In genomic region chr9:40530536-40530935, GRCm38 (mm10) we compare ENCODE assay signal across 9 mouse cellular contexts. TPM values are rescaled to one million over a fixed set of nuclear protein-coding genes. Genes with fewer than 3 reads are reported as not detected.
A peak's percentile ranks its signal among the peaks of the same experiment; 100 is the strongest.
DNase-seq lines count a peak whose midpoint lies in the region; ATAC-seq and TF ChIP-seq lines count a peak whose summit lies in the region.
"Had no signal": no experiment of that assay in that cellular context is flagged by ENCODE, and none has a peak within 500 bp of the region (broad histone marks: within the 10 kb centered on the region; RNA-seq: fewer than 3 reads in every experiment).

No protein-coding gene starts in this region.

- H3K4me3 ChIP-seq in heart, embryonic 16.5 days (ENCODE audit: low read length), result peak overlapping the region; percentile 63
- peak overlapping the region; percentile 67 for H3K4me3 ChIP-seq in embryonic facial prominence, embryonic 10.5 days
- peak overlapping the region; percentile 56 for H3K4me3 ChIP-seq in hindbrain, embryonic 13.5 days
- peak overlapping the region; percentile 69 for H3K4me3 ChIP-seq in midbrain, embryonic 10.5 days
- no peak overlapping the region for H3K4me3 ChIP-seq in kidney, adult 2 months (ENCODE audit: insufficient read depth, low read depth, low read length)

- no peaks in the 10 kb centered on the region for H3K36me3 ChIP-seq in heart, embryonic 16.5 days (ENCODE audit: control insufficient read depth, insufficient read depth)
- H3K36me3 ChIP-seq in embryonic facial prominence, embryonic 10.5 days (replicated peaks), result no peaks in the 10 kb centered on the region
- H3K36me3 ChIP-seq in hindbrain, embryonic 13.5 days, result no peaks in the 10 kb centered on the region
- H3K36me3 ChIP-seq in midbrain, embryonic 10.5 days, result no peaks in the 10 kb centered on the region
- H3K36me3 ChIP-seq in kidney, adult 2 months (ENCODE audit: control insufficient read depth, insufficient read depth, low read length), result no peaks in the 10 kb centered on the region

- TF ChIP-seq CTCF in kidney, adult 2 months (conservative IDR thresholded peaks at IDR 0.05; ENCODE audit: insufficient read depth, insufficient read length, low read depth, low read length), result no peak

- 65% methylated on average over 8 of the region's 8 CpGs for WGBS in heart, embryonic 16.5 days
- 60% methylated on average over 8 of the region's 8 CpGs for WGBS in embryonic facial prominence, embryonic 10.5 days
- 71% methylated on average over 8 of the region's 8 CpGs for WGBS in hindbrain, embryonic 13.5 days
- 71% methylated on average over 8 of the region's 8 CpGs for WGBS in midbrain, embryonic 10.5 days
- 64% methylated on average over 8 of the region's 8 CpGs for WGBS in kidney, adult 2 months

- no peak for TF ChIP-seq POLR2A in kidney, adult 2 months (IDR thresholded peaks at IDR 0.05; ENCODE audit: low read depth, low read length)

- H3K4me1 ChIP-seq in heart, embryonic 16.5 days (ENCODE audit: control insufficient read depth, insufficient read depth, low read length), result peaks cover 11% of the 10 kb centered on the region
- peaks cover 15% of the 10 kb centered on the region for H3K4me1 ChIP-seq in embryonic facial prominence, embryonic 10.5 days
- H3K4me1 ChIP-seq in hindbrain, embryonic 13.5 days (replicated peaks), result peaks cover 15% of the 10 kb centered on the region
- peaks cover 12% of the 10 kb centered on the region for H3K4me1 ChIP-seq in midbrain, embryonic 10.5 days
- H3K4me1 ChIP-seq in kidney, adult 2 months (ENCODE audit: control insufficient read depth, insufficient read depth, low read length), result no peaks in the 10 kb centered on the region

- no peak for ATAC-seq in heart, embryonic 16.5 days (replicated peaks; ENCODE audit: extremely low read depth, insufficient read depth, low FRiP score)
- no peak for ATAC-seq in hindbrain, embryonic 13.5 days (ENCODE audit: low FRiP score)

- DNase-seq in heart, adult 9 months (ENCODE audit: low spot score in 2 of 2), result no peak
- DNase-seq in embryonic facial prominence, embryonic 10.5 days (ENCODE audit: low spot score), result no peak
- DNase-seq in midbrain, embryonic 10.5 days (ENCODE audit: low spot score), result no peak
- DNase-seq in thymus, adult 18-20 months, result no peak
- no peak for DNase-seq in kidney, adult 2 months
- DNase-seq in layer of hippocampus, postnatal 25 days (ENCODE audit: extremely low spot score in 1 of 2, low spot score in 1 of 2), result no peak

- H3K27ac ChIP-seq in heart, embryonic 16.5 days (ENCODE audit: low read length), result no peak overlapping the region
- H3K27ac ChIP-seq in embryonic facial prominence, embryonic 10.5 days (replicated peaks), result no peak overlapping the region
- no peak overlapping the region for H3K27ac ChIP-seq in hindbrain, embryonic 13.5 days
- peak overlapping the region; percentile 81; the same call in 1 of the 2 replicates for H3K27ac ChIP-seq in midbrain, embryonic 10.5 days (replicated peaks)
- H3K27ac ChIP-seq in kidney, adult 2 months (ENCODE audit: insufficient read depth, low read depth, low read length), result no peak overlapping the region

- H3K4me2 ChIP-seq in heart, embryonic 16.5 days (ENCODE audit: low read depth, low read length), result peak overlapping the region; percentile 82
- peak overlapping the region; percentile 84 for H3K4me2 ChIP-seq in hindbrain, embryonic 13.5 days

- peak overlapping the region; percentile 70 for H3K9ac ChIP-seq in heart, embryonic 16.5 days (ENCODE audit: low read length)
- H3K9ac ChIP-seq in hindbrain, embryonic 13.5 days, result peak overlapping the region; percentile 77

- peaks cover 14% of the 10 kb centered on the region for H3K27me3 ChIP-seq in heart, embryonic 16.5 days (ENCODE audit: control insufficient read depth, insufficient read depth, low read length)
- peaks cover 45% of the 10 kb centered on the region for H3K27me3 ChIP-seq in embryonic facial prominence, embryonic 10.5 days (replicated peaks; ENCODE audit: low read depth, poor library complexity, severe bottlenecking)
- peaks cover 18% of the 10 kb centered on the region for H3K27me3 ChIP-seq in hindbrain, embryonic 13.5 days
- H3K27me3 ChIP-seq in midbrain, embryonic 10.5 days (ENCODE audit: low read depth, poor library complexity, severe bottlenecking), result peaks cover 35% of the 10 kb centered on the region
- H3K27me3 ChIP-seq in kidney, adult 2 months (replicated peaks; ENCODE audit: control insufficient read depth, insufficient read depth, low read length), result no peaks in the 10 kb centered on the region

- no peaks in the 10 kb centered on the region for H3K9me3 ChIP-seq in heart, embryonic 16.5 days (replicated peaks; ENCODE audit: control insufficient read depth, low read length)
- no peaks in the 10 kb centered on the region for H3K9me3 ChIP-seq in embryonic facial prominence, embryonic 10.5 days
- H3K9me3 ChIP-seq in hindbrain, embryonic 13.5 days, result no peaks in the 10 kb centered on the region
- H3K9me3 ChIP-seq in midbrain, embryonic 10.5 days (replicated peaks), result no peaks in the 10 kb centered on the region

RNA-seq across cellular contexts. Expression of gene Gramd1b, which starts 0.6 kb away (rescaled TPM):
- polyA plus RNA-seq in heart, embryonic 16.5 days (2015; fragmentation: Nextera tagmentation; extraction: Ambion mirVana), result 5.9 and 8.2 TPM in 2 replicates
- 2.4 and 3.0 TPM in 2 replicates for polyA plus RNA-seq in embryonic facial prominence, embryonic 10.5 days (2016; fragmentation: Nextera tagmentation; extraction: Ambion mirVana)
- polyA plus RNA-seq in hindbrain, embryonic 13.5 days (2015; fragmentation: Nextera tagmentation; extraction: Ambion mirVana), result 13.5 and 13.9 TPM in 2 replicates
- 2.3 and 3.7 TPM in 2 replicates for polyA plus RNA-seq in midbrain, embryonic 10.5 days (2016; fragmentation: Nextera tagmentation; extraction: Ambion mirVana)
- polyA plus RNA-seq in kidney, adult 2 months (2012; rRNA removed), result 210 and 285 TPM in 2 replicates
- 100 to 1,000 TPM; 144 to 167 TPM for total RNA-seq in layer of hippocampus, postnatal 25 days (2021)
- total RNA-seq: MEL had no signal

Comparison
In these comparisons a context has a peak if more than half of its experiments do, and no peak if none do; other contexts are left out.
1. RNA of gene Gramd1b, which starts 0.6 kb away (polyA plus RNA-seq): 210 to 285 TPM in kidney, adult 2 months; 13.5 to 13.9 TPM in hindbrain, embryonic 13.5 days, 5.9 to 8.2 TPM in heart, embryonic 16.5 days, 2.4 to 3.0 TPM in embryonic facial prominence, embryonic 10.5 days and 2.3 to 3.7 TPM in midbrain, embryonic 10.5 days; every median in the first group is over 10 times any median in the second.